Mouse (Mus musculus) kidney, adult 2 months (tissue): ENCODE measurements around the gene Pdhx.

Source experiments
- CTCF ChIP-seq: fragments of 200-500 bp; conservative IDR thresholded peaks from 2 replicates; pipeline ENCODE4 v1.5.1; 2011; ENCODE audit warnings: low read depth, mild to moderate bottlenecking, control low read depth, low read length, moderate library complexity, mixed read lengths; ENCODE audit not compliant: insufficient read depth, insufficient read length
- POLR2A ChIP-seq: fragments of 200-500 bp; IDR thresholded peaks from one replicate; pipeline ENCODE4 v1.6.1; 2011; ENCODE audit warnings: low read depth, low read length, control low read depth

DNA sequence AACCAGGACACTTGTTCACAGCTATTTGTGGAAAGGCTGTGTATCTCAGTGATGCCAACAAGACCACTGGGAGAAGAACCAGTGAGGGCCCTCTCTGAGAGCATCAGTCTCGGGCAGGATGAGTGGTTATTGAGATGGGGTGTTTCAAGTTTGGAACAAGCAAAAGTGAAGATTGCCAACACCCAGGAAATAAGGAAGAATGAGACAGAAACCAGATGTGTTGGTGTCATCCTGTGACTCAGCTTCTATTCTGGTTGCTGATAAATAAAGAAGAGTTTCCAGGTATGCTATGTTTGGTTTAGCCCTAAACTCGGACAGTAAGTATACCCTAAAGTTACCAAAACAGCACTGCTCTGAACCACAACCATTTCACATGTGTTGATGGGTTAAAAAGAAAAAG, 92.4 kb downstream of the Pdhx start:
- TF ChIP-seq CTCF = no peak
- TF ChIP-seq POLR2A = no peak
